Mouse (Mus musculus): ENCODE measurements around the gene Patj.

DNA sequence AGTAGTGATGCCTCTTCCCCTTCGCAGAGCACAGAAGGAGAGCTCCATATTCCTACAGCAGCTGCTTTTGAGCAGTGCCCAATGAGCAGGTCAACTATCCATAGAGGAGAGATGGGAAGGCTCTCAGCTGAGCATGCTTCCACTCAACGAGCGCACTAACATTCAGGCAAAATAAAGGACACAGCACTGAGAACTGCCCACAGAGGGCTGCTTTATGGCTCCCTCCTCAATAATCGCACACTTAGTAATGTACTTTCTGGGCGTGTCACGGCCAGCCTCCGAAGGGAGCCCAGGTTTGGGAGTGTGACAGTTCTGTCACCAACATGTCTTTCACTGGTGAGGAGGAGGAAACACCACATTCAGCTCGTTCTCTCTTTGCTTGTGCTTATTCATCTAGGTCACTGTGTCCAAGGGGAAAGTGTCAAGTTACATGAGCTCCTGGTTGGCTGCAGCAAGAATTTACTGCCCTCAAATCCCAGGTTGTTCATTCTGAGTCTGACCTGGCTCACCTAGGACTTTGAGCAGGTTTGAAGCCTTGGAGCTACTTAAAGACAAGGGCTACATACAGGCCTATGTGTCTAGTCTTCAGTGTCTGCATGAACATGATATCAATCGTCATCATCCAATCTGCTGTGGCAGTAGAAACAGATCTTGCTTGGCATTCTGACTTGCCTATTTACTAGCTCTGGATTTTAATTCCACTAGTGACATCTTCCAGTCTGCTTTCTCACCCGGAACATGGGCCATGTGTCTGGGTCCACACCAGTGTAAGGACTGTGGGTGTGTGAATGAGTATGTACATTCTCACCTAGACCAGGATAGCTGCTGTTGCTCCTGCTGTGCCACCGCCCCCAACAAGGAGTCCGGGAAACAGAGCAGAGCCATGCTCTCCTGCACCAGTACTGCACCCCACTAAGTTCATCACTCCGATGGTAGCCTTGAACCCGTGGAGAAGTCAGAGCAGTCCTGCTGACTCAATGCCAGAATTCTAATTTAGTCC is 371.8 kb downstream of the Patj start:
- no peak for TF ChIP-seq POLR2A (IDR thresholded peaks at IDR 0.05; ENCODE audit: borderline replicate concordance, insufficient read depth, low read length)
- no peak for TF ChIP-seq CTCF (IDR thresholded peaks at IDR 0.05; ENCODE audit: borderline replicate concordance, insufficient read depth, low read depth, low read length)
